Mouse (Mus musculus) liver, postnatal 0 days (tissue): ENCODE results near the gene Ccdc71. TPM values are rescaled to one million over a fixed set of nuclear protein-coding genes. Genes with fewer than 3 reads are reported as not detected.

Source experiments
- ATAC-seq: fragments of 200-750 bp; cut with Nextera tagmentation; 2 replicates; pipeline ENCODE4 v1.8.0; 2017; ENCODE audit warnings: mild to moderate bottlenecking, moderate library complexity
- DNase-seq: peaks from one replicate; pipeline ENCODE4 v3.0.0-alpha.2; 2016
- H3K27ac ChIP-seq: fragments of 300-500 bp; sonication (generic); 2 replicates; pipeline ENCODE4 v1.5.1; 2014; ENCODE audit warnings: antibody characterized with exemption, moderate library complexity, mild to moderate bottlenecking, low read depth
- H3K27me3 ChIP-seq: fragments of 300-500 bp; sonication (generic); 2 replicates; pipeline ENCODE4 v1.6.1; 2014; ENCODE audit warnings: low read length, control low read depth, mixed read lengths; ENCODE audit not compliant: insufficient read depth
- H3K36me3 ChIP-seq: fragments of 300-500 bp; sonication (generic); replicated peaks from 2 replicates; pipeline ENCODE4 v1.6.1; 2014; ENCODE audit warnings: mild to moderate bottlenecking, control low read depth, low read length, moderate library complexity, mixed read lengths; ENCODE audit not compliant: insufficient read depth
- H3K4me1 ChIP-seq: fragments of 300-500 bp; sonication (generic); 2 replicates; pipeline ENCODE4 v1.6.1; 2014; ENCODE audit warnings: antibody characterized with exemption, mild to moderate bottlenecking, control low read depth; ENCODE audit not compliant: insufficient read depth
- H3K4me2 ChIP-seq: fragments of 300-500 bp; sonication (generic); 2 replicates; pipeline ENCODE4 v1.6.1; 2014; ENCODE audit warnings: low read depth, mild to moderate bottlenecking, low read length, moderate library complexity, mixed read lengths
- H3K4me3 ChIP-seq: fragments of 300-500 bp; sonication (generic); 2 replicates; pipeline ENCODE4 v1.5.1; 2014; ENCODE audit warnings: low read depth, low read length
- H3K9ac ChIP-seq: fragments of 300-500 bp; sonication (generic); replicated peaks from 2 replicates; pipeline ENCODE4 v1.6.1; 2014; ENCODE audit warnings: mild to moderate bottlenecking, moderate library complexity
- H3K9me3 ChIP-seq: fragments of 300-500 bp; sonication (generic); 2 replicates; pipeline ENCODE4 v1.6.1; 2016; ENCODE audit warnings: mild to moderate bottlenecking, control low read depth, low read length, mixed read lengths
- CTCF ChIP-seq: sonication (generic); IDR thresholded peaks from 2 replicates; pipeline ENCODE4 v1.5.1; 2016; ENCODE audit warnings: antibody characterized with exemption, low read depth
- EP300 ChIP-seq: IDR thresholded peaks from 2 replicates; pipeline ENCODE4 v1.6.1; 2016; ENCODE audit warnings: antibody characterized with exemption, low read depth, mild to moderate bottlenecking
- WGBS: fragments of 180-500 bp; shearing (Covaris S2); extraction: QIAGEN DNeasy Blood & Tissue Kit; methylation state at CpG from one replicate; pipeline ENCODE4 v1.1.7; 2014; ENCODE audit not compliant: insufficient replicate concordance; 5-methylcytosine and 5-hydroxymethylcytosine counted together
- polyA plus RNA-seq: library from polyadenylated mRNA; unstranded; fragments of >200 nt; fragmentation: Nextera tagmentation; extraction: Ambion mirVana; gene quantifications from 2 replicates; pipeline ENCODE4 v1.2.1, GENCODE M21; 2015

Gene Ccdc71
- polyA plus RNA-seq, 1 experiment from 2014 or later, result 16.1 TPM

GRCm38 (mm10) chr9:108490559-108491285 is 30.4 kb downstream of the Ccdc71 start, which contains the start of gene Usp19:
Gene Usp19 (plus strand): TSS chr9:108490602.
- Histone ChIP-seq H3K4me3 (peak within 1 kb of the TSS; percentile 88), H3K9me3 (no peaks in the 10 kb centered on the region), H3K27ac (peak within 1 kb of the TSS; percentile 99), H3K4me1 (peaks cover 20% of the 10 kb centered on the region), H3K36me3 (peaks cover 40% of the 10 kb centered on the region), H3K9ac (peak within 1 kb of the TSS; percentile 97), H3K4me2 (peak within 1 kb of the TSS; percentile 90), H3K27me3 (no peaks in the 10 kb centered on the region)
- DNase-seq, result peak; percentile 95
- under 1% methylated on average over 69 of the region's 69 CpGs for WGBS
- TF ChIP-seq CTCF (no peak), EP300 (peak; percentile 67; the same call in 1 of the 2 replicates)
- peak; percentile 96 for ATAC-seq

GRCm38 (mm10) chr9:108491286-108491580 is 30.9 kb downstream of the Ccdc71 start:
- no peaks in the 10 kb centered on the region for H3K9me3 ChIP-seq
- peaks cover 20% of the 10 kb centered on the region for H3K4me1 ChIP-seq
- peak overlapping the region; percentile 88 for H3K4me3 ChIP-seq
- no peaks in the 10 kb centered on the region for H3K27me3 ChIP-seq
- peak overlapping the region; percentile 99 for H3K27ac ChIP-seq
- WGBS, result 3% methylated on average over 12 of the region's 12 CpGs
- peak overlapping the region; percentile 90 for H3K4me2 ChIP-seq
- peak overlapping the region; percentile 97 for H3K9ac ChIP-seq
- ATAC-seq (no peak), DNase-seq (no peak)
- TF ChIP-seq EP300 (no peak), CTCF (no peak)
- H3K36me3 ChIP-seq, result peaks cover 42% of the 10 kb centered on the region

- Histone ChIP-seq H3K27me3 (no peaks in the 10 kb centered on the region), H3K4me3 (peak overlapping the region; percentile 88), H3K9ac (peak overlapping the region; percentile 97), H3K36me3 (peaks cover 51% of the 10 kb centered on the region), H3K27ac (peak overlapping the region; percentile 99), H3K4me2 (peak overlapping the region; percentile 90), H3K4me1 (peaks cover 20% of the 10 kb centered on the region), H3K9me3 (no peaks in the 10 kb centered on the region)
- DNase-seq (peak; percentile 33), ATAC-seq (no peak)
- TF ChIP-seq EP300, result no peak
- WGBS, result 68% methylated on average over 16 of the region's 16 CpGs
Measured at GRCm38 (mm10) chr9:108492043-108492750, 31.9 kb downstream of the Ccdc71 start.

GRCm38 (mm10) chr9:108493246-108493645 is 32.9 kb downstream of the Ccdc71 start:
- WGBS, result 90% methylated on average over 8 of the region's 8 CpGs
- Histone ChIP-seq H3K4me1 (peaks cover 20% of the 10 kb centered on the region), H3K9ac (no peak overlapping the region), H3K27ac (no peak overlapping the region), H3K36me3 (peaks cover 61% of the 10 kb centered on the region), H3K4me3 (no peak overlapping the region), H3K27me3 (no peaks in the 10 kb centered on the region), H3K4me2 (no peak overlapping the region), H3K9me3 (no peaks in the 10 kb centered on the region)
- DNase-seq (no peak), ATAC-seq (no peak)
- TF ChIP-seq EP300, result no peak
- no peak for TF ChIP-seq CTCF

GRCm38 (mm10) chr9:108494146-108494825 is 34.0 kb downstream of the Ccdc71 start:
- Histone ChIP-seq H3K4me1 (peaks cover 20% of the 10 kb centered on the region), H3K36me3 (peaks cover 71% of the 10 kb centered on the region), H3K27me3 (no peaks in the 10 kb centered on the region), H3K4me3 (no peak overlapping the region), H3K9me3 (no peaks in the 10 kb centered on the region), H3K9ac (no peak overlapping the region), H3K27ac (no peak overlapping the region), H3K4me2 (no peak overlapping the region)
- ATAC-seq, result no peak
- TF ChIP-seq CTCF (no peak), EP300 (no peak)
- 91% methylated on average over 19 of the region's 19 CpGs for WGBS
- no peak for DNase-seq

GRCm38 (mm10) chr9:108494905-108495304 is 34.6 kb downstream of the Ccdc71 start:
- no peak overlapping the region for H3K4me2 ChIP-seq
- peaks cover 18% of the 10 kb centered on the region for H3K4me1 ChIP-seq
- no peaks in the 10 kb centered on the region for H3K27me3 ChIP-seq
- no peak for TF ChIP-seq CTCF
- no peak for TF ChIP-seq EP300
- no peak overlapping the region for H3K4me3 ChIP-seq
- no peak overlapping the region for H3K27ac ChIP-seq
- H3K9me3 ChIP-seq, result no peaks in the 10 kb centered on the region
- DNase-seq (no peak), ATAC-seq (no peak)
- peaks cover 77% of the 10 kb centered on the region for H3K36me3 ChIP-seq
- WGBS, result 83% methylated on average over 10 of the region's 10 CpGs
- H3K9ac ChIP-seq, result no peak overlapping the region
